Mouse (Mus musculus) liver, embryonic 12.5 days (tissue): ENCODE data around the gene Clk2. TPM values are rescaled to one million over a fixed set of nuclear protein-coding genes. Genes with fewer than 3 reads are reported as not detected.

ENCODE experiments used
- ATAC-seq: fragments of 200-750 bp; cut with Nextera tagmentation; 2 replicates; pipeline ENCODE4 v1.8.0; 2017; ENCODE audit warnings: moderate number of reproducible peaks, mild to moderate bottlenecking, moderate library complexity
- H3K27ac ChIP-seq: fragments of 300-500 bp; sonication (generic); 2 replicates; pipeline ENCODE4 v1.5.1; 2016; ENCODE audit warnings: mild to moderate bottlenecking
- H3K27me3 ChIP-seq: fragments of 300-500 bp; sonication (generic); replicated peaks from 2 replicates; pipeline ENCODE4 v1.6.1; 2016; ENCODE audit warnings: mild to moderate bottlenecking, moderate library complexity
- H3K36me3 ChIP-seq: fragments of 300-500 bp; sonication (generic); 2 replicates; pipeline ENCODE4 v1.6.1; 2016; ENCODE audit warnings: mild to moderate bottlenecking, moderate library complexity
- H3K4me1 ChIP-seq: fragments of 300-500 bp; sonication (generic); 2 replicates; pipeline ENCODE4 v1.6.1; 2016
- H3K4me2 ChIP-seq: fragments of 300-500 bp; sonication (generic); 2 replicates; pipeline ENCODE4 v1.6.1; 2016; ENCODE audit warnings: mild to moderate bottlenecking, moderate library complexity
- H3K4me3 ChIP-seq: fragments of 300-500 bp; sonication (generic); 2 replicates; pipeline ENCODE4 v1.5.1; 2016; ENCODE audit warnings: mild to moderate bottlenecking, moderate library complexity
- H3K9ac ChIP-seq: fragments of 300-500 bp; sonication (generic); 2 replicates; pipeline ENCODE4 v1.6.1; 2016; ENCODE audit warnings: mild to moderate bottlenecking, moderate library complexity
- H3K9me3 ChIP-seq: fragments of 300-500 bp; sonication (generic); replicated peaks from 2 replicates; pipeline ENCODE4 v1.6.1; 2016; ENCODE audit warnings: mild to moderate bottlenecking, moderate library complexity
- WGBS: fragments of 180-500 bp; shearing (Covaris S2); methylation state at CpG from one replicate; pipeline ENCODE4 v1.1.7; 2016; ENCODE audit not compliant: insufficient replicate concordance; 5-methylcytosine and 5-hydroxymethylcytosine counted together
- polyA plus RNA-seq: library from polyadenylated mRNA; unstranded; fragments of >200 nt; fragmentation: Nextera tagmentation; extraction: Ambion mirVana; gene quantifications from 2 replicates; pipeline ENCODE4 v1.2.1, GENCODE M21; 2016

Gene Clk2
- polyA plus RNA-seq, 1 experiment from 2014 or later, result 21.2 TPM

DNA sequence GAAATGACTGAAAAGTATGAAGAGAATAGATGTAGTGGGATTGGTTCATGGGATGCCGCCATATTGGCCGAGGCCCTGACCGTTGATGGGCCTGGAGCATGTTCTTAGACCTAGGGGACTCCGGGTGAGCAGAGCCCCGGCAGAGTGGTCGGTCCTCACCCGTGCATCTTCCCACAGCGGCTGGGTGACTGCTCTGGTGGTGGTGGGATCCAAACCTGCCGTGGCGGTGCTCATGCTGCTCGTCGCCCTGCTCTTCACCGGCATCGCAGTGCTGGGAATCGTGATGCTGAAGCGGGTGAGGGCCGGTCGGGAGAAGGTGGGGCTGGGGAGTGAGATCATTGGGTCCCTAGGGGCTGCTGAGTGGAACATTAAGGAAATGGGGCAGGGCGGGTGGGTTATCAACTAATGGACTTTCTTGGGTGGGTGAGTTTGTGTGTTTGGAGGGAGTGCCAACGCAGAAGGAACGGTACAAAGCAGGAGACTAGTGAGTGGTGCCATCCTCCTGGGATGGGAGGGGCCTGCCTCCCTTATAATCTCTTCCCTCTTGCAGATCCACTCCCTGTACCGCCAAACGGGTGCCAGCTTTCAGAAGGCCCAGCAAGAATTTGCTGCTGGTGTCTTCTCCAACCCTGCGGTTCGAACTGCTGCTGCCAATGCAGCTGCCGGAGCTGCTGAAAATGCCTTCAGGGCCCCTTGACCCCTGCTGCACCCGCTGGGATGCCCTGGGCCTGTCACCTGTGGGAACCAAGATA is 17.3 kb downstream of the Clk2 start:
- WGBS, result 86% methylated on average over 27 of the region's 27 CpGs
- no peak overlapping the region for H3K4me2 ChIP-seq
- peak overlapping the region; percentile 50 for H3K27ac ChIP-seq
- no peak for ATAC-seq
- H3K9me3 ChIP-seq, result no peaks in the 10 kb centered on the region
- no peaks in the 10 kb centered on the region for H3K27me3 ChIP-seq
- H3K4me3 ChIP-seq, result no peak overlapping the region
- peak overlapping the region; percentile 27; the same call in 1 of the 2 replicates for H3K9ac ChIP-seq
- peaks cover 41% of the 10 kb centered on the region for H3K36me3 ChIP-seq
- H3K4me1 ChIP-seq, result peaks cover 59% of the 10 kb centered on the region

DNA sequence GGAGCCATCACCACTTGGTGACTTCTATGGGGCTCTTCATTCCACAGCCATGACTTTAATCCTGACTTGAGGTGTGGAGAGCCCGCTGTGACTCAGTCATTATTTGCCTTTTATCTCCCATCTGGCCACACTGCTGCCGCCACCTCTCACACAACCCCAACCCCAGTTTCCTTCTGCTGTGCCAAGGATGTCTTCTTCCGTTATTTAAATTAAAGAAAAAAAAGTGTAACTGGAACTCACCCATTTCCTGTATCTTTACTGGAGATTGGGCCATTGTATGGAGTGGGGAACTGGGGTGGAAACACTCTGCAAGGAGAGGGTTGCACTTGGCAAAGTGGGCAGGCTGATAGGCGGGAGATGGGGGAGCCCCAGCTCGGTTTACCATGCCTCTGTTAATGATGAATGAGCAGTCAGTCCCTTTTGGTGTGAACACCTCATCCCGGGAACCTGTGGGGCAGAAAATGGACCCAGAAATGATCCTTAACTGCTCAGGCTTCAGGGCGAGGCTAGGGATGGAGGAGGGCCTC is 18.0 kb downstream of the Clk2 start:
- H3K27me3 ChIP-seq, result no peaks in the 10 kb centered on the region
- peaks cover 41% of the 10 kb centered on the region for H3K36me3 ChIP-seq
- H3K4me3 ChIP-seq, result peak overlapping the region; percentile 63
- H3K9me3 ChIP-seq, result no peaks in the 10 kb centered on the region
- peak; percentile 5; the same call in 1 of the 2 replicates for ATAC-seq
- H3K27ac ChIP-seq, result peak overlapping the region; percentile 50; the same call in 1 of the 2 replicates
- peak overlapping the region; percentile 27 for H3K9ac ChIP-seq
- H3K4me1 ChIP-seq, result peaks cover 65% of the 10 kb centered on the region
- H3K4me2 ChIP-seq, result peak overlapping the region; percentile 88
- 38% methylated on average over 7 of the region's 7 CpGs for WGBS

DNA sequence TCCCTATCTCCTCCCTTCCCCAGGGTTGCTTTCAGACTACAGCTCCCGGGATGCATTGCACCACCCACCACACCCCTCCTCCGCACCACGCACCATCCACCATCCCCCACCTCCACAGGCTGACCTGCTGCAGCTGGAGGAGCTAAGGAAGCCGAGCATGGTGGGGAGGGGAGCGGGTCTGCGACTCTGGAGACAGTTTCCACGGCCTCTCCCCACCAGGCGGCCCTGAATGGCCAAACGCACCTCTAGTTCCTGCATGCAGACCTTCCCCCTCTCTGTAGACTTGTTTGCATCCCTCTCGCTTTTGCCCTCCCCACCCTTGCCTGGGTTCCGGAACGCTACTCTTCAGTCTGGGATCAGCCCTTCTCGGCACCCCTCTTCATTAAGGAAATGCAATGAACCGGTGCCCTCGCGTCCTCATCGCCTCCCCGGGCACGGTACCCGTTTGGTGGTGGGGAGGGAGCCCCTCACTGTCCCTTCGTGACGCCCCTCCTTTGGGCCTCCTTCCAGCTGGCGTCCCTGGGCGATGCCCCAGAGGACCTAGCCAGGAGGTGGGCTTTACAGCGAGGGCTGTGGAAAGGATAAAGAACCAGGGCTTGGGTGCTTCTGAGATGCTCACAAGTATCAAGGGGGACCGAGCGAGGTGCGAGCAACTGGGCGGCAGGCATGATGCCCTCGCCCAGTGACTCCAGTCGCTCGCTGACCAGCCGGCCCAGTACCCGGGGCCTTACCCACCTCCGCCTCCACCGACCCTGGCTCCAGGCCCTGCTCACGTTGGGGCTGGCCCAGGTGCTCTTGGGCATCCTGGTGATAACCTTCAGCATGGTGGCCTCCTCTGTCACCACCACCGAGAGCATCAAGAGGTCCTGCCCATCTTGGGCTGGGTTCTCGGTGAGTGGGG is 18.7 kb downstream of the Clk2 start, which contains the start of gene Fam189b:
Gene Fam189b (plus strand): TSS at position 86 of the 901 bp plus-strand sequence.
- Histone ChIP-seq H3K27me3 (0 out of 2 replicates have a peak, but pooled peaks cover 4% of the 10 kb centered on the region), H3K9me3 (no peaks in the 10 kb centered on the region), H3K4me1 (peaks cover 66% of the 10 kb centered on the region), H3K36me3 (peaks cover 45% of the 10 kb centered on the region), H3K4me2 (peak within 1 kb of the TSS; percentile 88), H3K27ac (peak within 1 kb of the TSS; percentile 64), H3K4me3 (peak within 1 kb of the TSS; percentile 63), H3K9ac (peak within 1 kb of the TSS; percentile 69)
- WGBS, result 23% methylated on average over 39 of the region's 39 CpGs
- peak; percentile 88 for ATAC-seq

DNA sequence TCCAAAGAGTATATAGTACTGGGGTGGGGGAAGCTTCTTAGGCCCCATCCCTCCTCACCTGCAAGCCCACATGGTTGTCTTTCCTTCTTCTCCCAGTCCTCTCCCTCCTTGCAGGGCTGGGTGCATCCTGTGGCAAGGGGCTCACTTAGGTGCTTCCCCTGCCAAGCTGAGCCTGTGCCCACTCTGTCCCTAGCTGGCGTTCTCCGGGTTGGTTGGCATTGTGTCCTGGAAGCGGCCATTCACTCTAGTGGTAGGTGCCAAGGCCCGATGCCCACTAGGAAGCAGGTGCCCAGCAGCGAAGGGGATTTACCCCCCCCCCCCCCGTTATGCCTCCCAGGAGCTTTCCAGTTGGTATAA is 19.3 kb downstream of the Clk2 start:
- WGBS, result 82% methylated on average over 6 of the region's 6 CpGs
- 0 out of 2 replicates have a peak, but pooled peaks cover 10% of the 10 kb centered on the region for H3K27me3 ChIP-seq
- peaks cover 66% of the 10 kb centered on the region for H3K4me1 ChIP-seq
- H3K4me2 ChIP-seq, result peak overlapping the region; percentile 88
- H3K36me3 ChIP-seq, result peaks cover 47% of the 10 kb centered on the region
- peak overlapping the region; percentile 63 for H3K4me3 ChIP-seq
- no peak for ATAC-seq
- H3K9ac ChIP-seq, result peak overlapping the region; percentile 69; the same call in 1 of the 2 replicates
- H3K9me3 ChIP-seq, result no peaks in the 10 kb centered on the region
- no peak overlapping the region for H3K27ac ChIP-seq

DNA sequence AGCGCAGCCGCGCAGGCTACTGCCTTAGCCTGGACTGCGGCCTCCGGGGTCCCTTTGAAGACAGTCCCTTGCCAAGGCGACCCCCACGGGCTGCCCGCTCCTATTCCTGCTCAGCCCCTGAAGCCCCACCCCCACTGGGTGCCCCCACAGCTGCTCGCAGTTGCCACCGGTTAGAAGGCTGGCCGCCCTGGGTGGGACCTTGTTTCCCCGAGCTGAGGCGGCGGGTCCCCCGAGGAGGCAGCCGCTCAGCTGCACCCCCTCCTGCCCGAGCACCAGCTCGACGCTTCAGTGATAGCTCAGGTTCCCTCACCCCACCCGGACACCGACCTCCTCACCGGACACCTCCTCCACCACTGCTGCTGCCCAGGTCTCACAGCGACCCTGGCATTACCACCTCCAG is 22.6 kb downstream of the Clk2 start:
- Histone ChIP-seq H3K36me3 (peaks cover 14% of the 10 kb centered on the region), H3K27me3 (peaks cover 10% of the 10 kb centered on the region; the same call in 1 of the 2 replicates), H3K9ac (no peak overlapping the region), H3K4me3 (no peak overlapping the region), H3K4me2 (no peak overlapping the region; the same call in 1 of the 2 replicates), H3K9me3 (no peaks in the 10 kb centered on the region), H3K4me1 (peaks cover 64% of the 10 kb centered on the region), H3K27ac (no peak overlapping the region)
- no peak for ATAC-seq
- 52% methylated on average over 23 of the region's 23 CpGs for WGBS

DNA sequence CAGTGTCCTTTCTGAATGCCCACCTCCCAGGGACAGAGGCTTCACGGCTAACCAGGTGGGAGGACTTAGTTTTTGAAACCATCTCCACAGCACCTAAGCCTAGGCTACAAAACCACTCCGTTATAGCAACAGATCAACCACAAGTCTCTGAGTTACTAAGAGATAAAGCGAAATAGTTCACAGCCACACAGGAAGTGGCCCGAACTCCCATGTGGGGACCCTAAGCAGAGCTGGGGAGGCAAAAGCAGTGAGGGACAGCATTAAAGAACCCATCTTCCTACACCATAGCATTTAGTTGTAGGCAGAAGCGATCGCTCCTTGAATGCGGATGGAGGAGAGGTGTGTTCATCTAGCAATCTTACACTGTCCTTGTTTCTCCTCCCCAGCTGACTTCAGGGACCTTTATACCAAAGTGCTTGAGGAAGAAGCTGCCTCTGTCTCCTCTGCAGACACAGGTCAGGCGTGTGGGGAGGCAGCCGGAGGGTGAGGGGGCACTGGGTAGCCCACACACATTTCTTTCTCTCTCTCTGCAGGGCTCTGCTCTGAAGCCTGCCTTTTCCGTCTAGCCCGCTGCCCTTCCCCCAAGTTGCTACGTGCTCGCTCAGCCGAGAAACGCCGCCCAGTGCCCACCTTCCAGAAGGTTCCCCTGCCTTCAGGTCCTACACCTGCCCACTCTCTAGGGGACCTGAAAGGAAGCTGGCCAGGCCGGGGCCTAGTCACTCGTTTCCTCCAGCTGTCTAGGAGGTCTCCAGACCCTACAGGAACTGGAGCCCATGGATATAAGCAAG is 23.3 kb downstream of the Clk2 start:
- H3K9ac ChIP-seq, result no peak overlapping the region
- 55% methylated on average over 18 of the region's 18 CpGs for WGBS

DNA sequence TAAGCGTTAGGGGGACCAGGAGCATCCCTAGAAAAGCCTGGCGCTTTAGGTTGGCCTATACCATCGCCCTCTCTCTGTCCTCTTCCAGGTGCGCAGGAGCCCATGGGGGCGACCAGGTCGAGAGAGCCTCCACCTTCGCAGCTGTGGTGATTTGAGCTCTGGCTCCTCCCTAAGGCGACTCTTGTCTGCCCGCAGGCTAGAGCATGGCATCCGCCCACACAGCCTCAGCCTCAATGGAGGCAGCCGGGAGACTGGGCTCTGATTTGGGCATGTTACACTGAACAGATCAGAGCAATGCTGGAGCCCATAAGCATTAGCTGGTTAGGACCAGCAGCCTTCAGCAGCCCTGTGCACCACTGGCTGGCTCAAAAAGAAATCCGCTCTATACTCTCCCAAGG is 23.9 kb downstream of the Clk2 start:
- WGBS, result 69% methylated on average over 12 of the region's 12 CpGs
- H3K4me3 ChIP-seq, result no peak overlapping the region
- no peak overlapping the region for H3K9ac ChIP-seq
- H3K4me2 ChIP-seq, result no peak overlapping the region
- peaks cover 10% of the 10 kb centered on the region; the same call in 1 of the 2 replicates for H3K27me3 ChIP-seq
- H3K9me3 ChIP-seq, result no peaks in the 10 kb centered on the region
- H3K27ac ChIP-seq, result no peak overlapping the region
- peaks cover 51% of the 10 kb centered on the region for H3K4me1 ChIP-seq
- ATAC-seq, result no peak
- H3K36me3 ChIP-seq, result peaks cover 9% of the 10 kb centered on the region

More for the DNA sequence above, 23.3 kb downstream of the Clk2 start:
- Histone ChIP-seq H3K27me3 (peaks cover 10% of the 10 kb centered on the region; the same call in 1 of the 2 replicates), H3K9me3 (no peaks in the 10 kb centered on the region), H3K4me3 (no peak overlapping the region), H3K4me2 (no peak overlapping the region), H3K27ac (no peak overlapping the region), H3K4me1 (peaks cover 57% of the 10 kb centered on the region), H3K36me3 (peaks cover 9% of the 10 kb centered on the region)
- no peak for ATAC-seq

DNA sequence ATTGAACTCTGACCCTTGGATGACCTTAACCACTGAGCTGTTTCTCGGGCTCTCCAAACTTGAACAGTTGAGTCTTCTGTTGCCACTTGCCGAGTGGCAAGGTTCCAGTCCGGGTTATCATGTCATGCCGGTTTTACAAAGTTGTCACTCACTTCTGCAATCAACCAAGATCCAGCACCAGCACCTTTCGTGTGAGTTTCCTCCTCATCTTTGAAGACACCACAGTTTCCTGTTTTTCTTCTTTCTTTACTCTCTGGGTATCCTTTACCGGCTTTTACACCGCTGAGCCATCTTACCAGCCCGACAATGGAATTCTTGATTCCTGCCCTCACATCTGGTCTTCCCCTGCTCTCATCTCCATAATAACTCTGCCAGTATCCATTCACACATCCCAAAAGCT is 25.8 kb downstream of the Clk2 start:
- WGBS, result 16% methylated on average over 8 of the region's 8 CpGs
- Histone ChIP-seq H3K27me3 (peaks cover 10% of the 10 kb centered on the region; the same call in 1 of the 2 replicates), H3K4me1 (peaks cover 43% of the 10 kb centered on the region), H3K4me2 (no peak overlapping the region), H3K4me3 (no peak overlapping the region), H3K27ac (no peak overlapping the region), H3K9me3 (no peaks in the 10 kb centered on the region), H3K9ac (no peak overlapping the region), H3K36me3 (peaks cover 9% of the 10 kb centered on the region)
- ATAC-seq, result no peak

DNA sequence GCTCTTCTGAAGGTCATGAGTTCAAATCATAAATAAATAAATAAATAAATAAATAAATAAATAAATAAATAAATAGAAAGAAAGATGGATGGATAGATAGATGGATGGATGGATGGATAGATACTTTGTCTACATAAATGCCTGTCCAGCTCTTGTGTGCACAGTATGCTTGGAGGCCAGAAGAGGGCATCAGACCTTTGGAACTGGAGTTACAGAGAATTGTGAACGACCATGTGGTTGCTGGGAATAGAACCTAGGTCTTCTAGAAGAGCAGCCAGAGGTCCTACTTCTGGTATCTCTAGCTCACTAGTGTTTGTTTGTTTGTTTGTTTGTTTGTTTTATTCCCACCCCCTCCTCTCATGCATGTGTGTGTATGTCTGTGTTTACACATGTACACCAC is 28.8 kb downstream of the Clk2 start:
- H3K4me2 ChIP-seq, result no peak overlapping the region
- no peak for ATAC-seq
- no peak overlapping the region for H3K4me3 ChIP-seq
- peaks cover 38% of the 10 kb centered on the region for H3K4me1 ChIP-seq
- H3K9me3 ChIP-seq, result no peaks in the 10 kb centered on the region
- peaks cover 10% of the 10 kb centered on the region; the same call in 1 of the 2 replicates for H3K27me3 ChIP-seq
- WGBS, result 48% methylated on average over 1 of the region's 1 CpGs
- peaks cover 5% of the 10 kb centered on the region for H3K36me3 ChIP-seq
- H3K9ac ChIP-seq, result no peak overlapping the region
- no peak overlapping the region for H3K27ac ChIP-seq

DNA sequence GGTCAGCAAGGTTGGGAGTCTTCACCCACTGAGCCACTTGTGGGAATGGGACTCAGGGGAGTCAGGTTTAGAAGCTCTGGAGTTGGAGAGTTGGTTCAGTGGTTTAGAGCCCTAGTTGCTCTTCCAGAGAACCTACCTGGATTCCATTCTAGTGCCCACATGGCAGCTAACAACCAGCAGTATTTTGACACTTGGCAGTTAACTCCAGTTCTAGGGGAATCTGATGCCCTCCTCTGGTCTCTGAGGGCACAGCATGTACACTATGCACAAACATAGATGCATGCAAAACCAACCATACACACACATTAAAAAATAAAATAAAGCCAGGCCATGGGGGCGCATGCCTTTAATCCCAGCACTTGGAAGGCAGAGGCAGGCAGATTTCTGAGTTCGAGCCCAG is 29.3 kb downstream of the Clk2 start:
- Histone ChIP-seq H3K4me3 (no peak overlapping the region), H3K27ac (no peak overlapping the region), H3K4me2 (no peak overlapping the region), H3K4me1 (peaks cover 33% of the 10 kb centered on the region), H3K9ac (no peak overlapping the region), H3K9me3 (no peaks in the 10 kb centered on the region), H3K36me3 (0 out of 2 replicates have a peak, but pooled peaks cover under 1% of the 10 kb centered on the region), H3K27me3 (peaks cover 5% of the 10 kb centered on the region; the same call in 1 of the 2 replicates)
- WGBS, result 79% methylated on average over 2 of the region's 2 CpGs
- ATAC-seq, result no peak
